Mouse (Mus musculus) heart, postnatal 4 days (tissue): Measurements from ENCODE around the gene Fam186b. TPM values are rescaled to one million over a fixed set of nuclear protein-coding genes. Genes with fewer than 3 reads are reported as not detected.
A peak's percentile ranks its signal among the peaks of the same experiment; 100 is the strongest.

Experiments used
- DNase-seq: peaks from one replicate; pipeline ENCODE4 v3.0.0; 2021
- total RNA-seq, 2 experiments: library from RNA; stranded (reverse); gene quantifications; 2 replicates each; pipeline ENCODE4 v1.2.3; 2021

Gene Fam186b
- under 1 TPM in 1 of 2 experiments, not detected in 1; 0.17 TPM for total RNA-seq

DNA sequence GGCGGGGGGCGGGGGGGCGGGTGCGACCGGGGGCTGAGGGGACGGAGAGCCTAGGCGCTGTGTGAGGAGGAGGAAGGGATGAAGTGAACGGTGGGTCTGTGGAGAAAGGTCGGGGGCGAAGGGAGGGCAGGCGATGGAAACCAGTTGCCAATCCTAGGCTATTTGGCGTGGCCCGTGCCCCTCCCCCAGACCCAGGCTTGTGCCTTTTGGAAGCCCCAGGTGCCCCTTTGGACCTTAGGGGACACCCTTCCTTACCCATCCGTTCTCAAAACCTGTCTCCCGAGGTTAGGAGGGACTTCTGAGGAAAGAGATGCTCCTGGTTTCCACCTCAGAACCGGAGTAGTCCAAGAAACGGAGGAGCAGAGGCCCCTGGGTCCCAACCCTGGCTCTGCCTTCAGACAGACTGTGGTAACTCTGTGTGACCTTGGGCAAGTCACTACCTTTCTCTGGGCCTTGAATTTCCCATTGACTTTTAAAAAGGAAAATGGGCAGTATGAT, at the start of gene Fam186b:
TSS of gene Fam186b (minus strand) at position 405 of the 498 bp plus-strand sequence.
- peak; percentile 42 for DNase-seq

- DNase-seq = no peak
Measured at GRCm38 (mm10) chr15:99344961-99345360, 49.3 kb upstream of the Fam186b start.

GRCm38 (mm10) chr15:99344148-99344870, 48.6 kb upstream of the Fam186b start:
- DNase-seq = peak; percentile 51

DNA sequence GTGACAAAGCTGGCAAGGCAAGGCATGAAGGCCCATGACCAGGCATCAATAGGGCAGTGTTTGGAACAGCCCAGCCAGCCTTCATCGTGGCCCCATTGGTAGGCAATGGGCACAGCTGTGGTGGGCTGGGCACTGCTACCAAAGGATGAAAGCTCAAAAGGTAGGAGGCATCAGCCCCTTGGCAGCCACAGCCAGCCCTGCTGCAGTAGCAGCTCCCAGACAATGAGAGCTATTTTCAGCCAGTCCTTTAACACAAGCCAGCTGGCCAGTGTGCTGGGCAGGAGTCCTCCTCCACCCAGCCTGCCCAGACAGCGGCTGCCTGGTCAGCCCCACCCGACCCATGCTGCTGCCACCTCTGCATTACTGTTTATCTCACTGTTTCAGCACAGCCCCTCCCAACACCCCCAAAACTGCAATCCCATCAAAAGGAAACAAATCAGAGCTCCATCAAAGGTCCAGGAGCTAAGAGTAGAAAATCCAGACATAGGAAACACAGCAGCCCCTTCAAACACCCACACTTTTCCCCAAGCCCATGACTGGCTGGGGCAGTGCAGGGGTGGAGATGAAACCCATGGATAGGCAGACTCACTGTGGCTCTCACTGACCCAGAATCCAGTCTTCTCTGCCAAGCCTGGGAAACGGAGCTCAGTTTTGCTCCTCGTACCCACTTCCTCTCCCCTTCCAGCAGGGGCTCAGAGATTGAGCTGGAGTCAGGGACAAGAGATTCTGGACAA, 47.9 kb upstream of the Fam186b start:
- peak; percentile 77 for DNase-seq

DNA sequence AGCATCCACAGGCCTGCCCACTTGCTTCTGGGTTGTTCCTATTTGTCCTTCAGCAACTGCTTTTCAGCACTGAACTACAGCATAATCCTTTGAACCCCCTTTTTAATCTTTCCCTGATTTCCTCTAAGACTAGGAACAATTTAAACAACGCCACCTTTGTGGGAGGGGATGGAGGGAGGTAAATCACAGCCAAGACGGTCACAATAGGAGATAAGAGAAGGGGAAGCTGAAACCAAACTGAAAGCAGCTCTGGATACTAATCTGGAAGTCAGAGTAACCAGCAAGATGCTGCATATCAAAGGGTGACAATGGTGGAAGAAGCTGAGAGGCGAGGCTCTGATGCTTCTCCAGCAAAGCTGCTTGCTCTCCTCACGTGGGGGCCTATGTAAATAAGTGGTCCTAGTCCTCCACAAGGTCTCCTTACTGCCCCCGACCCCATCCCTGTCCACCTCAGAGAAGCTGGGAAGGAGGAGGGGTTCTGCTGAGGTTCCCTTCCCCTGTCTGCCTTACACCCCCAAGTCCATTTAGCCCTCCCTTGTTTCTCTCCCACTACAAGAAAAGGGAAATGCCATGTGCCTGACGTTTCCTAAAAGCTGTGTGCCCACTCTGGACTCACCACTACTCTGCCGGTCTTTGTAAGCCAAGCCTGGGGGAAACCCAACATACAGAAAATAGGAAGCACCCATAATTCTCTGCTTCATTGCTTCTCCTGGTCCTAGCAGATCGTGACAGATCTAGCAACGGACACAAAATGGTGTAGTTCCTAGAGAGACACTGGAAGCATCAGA, 46.7 kb upstream of the Fam186b start:
- no peak for DNase-seq

- no peak for DNase-seq
Measured at GRCm38 (mm10) chr15:99341102-99341501, 45.4 kb upstream of the Fam186b start.

- peak; percentile 14 for DNase-seq
Measured at GRCm38 (mm10) chr15:99339669-99340068, 44.0 kb upstream of the Fam186b start.

DNA sequence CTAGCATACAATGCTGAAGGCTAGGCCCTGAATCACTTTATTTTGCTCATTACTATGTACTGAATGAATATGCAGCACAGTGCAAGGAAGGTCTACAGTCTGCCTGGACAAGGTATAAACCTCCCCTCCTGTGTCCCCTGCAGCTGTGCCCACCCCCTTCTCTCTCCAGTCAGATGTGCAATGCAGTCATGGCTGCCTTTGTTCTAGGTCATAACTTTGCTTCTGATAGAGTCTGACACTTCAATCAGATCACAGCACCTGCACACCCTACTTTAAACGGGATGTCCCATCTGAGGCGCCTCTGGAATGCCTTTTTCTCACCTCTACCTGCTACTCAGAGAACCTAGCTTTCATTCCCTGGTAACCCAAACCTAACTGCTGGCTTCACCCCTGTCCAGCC, 43.2 kb upstream of the Fam186b start:
- no peak for DNase-seq

GRCm38 (mm10) chr15:99335801-99336320, 40.2 kb upstream of the Fam186b start:
- DNase-seq = no peak

DNA sequence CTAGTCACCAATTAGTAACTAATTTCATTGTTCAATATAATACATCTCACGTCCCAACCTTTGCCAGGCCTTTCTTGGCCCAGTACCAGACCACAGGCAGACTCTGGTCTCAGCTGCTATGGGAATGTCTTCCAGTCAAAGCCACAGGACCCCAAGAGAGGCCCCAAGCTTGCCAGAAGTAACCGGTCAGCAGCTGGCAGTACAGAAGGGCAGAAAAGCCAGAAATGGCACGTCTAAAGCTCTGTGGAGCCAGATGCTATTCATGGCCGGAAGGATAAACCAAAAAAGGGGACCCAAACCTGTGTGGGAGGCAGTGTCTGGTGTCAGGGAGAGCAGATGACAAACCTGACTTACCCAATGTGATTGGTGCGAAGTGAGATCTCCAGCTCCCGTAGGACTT, 38.8 kb upstream of the Fam186b start:
- DNase-seq = no peak

- DNase-seq = peak; percentile 79
Measured at GRCm38 (mm10) chr15:99333676-99334065, 38.0 kb upstream of the Fam186b start.

GRCm38 (mm10) chr15:99332921-99333675, 37.4 kb upstream of the Fam186b start:
- DNase-seq = peak; percentile 85

DNA sequence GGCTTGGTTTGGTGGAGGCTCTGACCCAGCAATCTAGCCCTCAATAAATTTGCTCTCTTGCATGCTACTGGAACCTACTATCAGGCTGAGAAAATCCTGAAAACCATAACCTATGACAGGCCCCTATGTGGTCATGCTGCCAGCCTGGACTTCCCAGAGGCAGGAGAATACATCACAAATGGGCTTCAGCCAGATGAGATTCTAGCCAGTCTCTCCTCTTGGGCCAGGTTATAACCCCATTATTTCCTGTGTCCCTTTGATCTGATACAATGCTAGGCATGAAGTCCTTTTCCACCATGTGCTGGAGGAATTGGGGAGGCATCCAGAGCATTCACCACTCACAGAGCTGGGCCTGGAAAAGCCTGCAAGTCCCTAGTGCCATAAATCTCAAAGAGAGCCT, 36.4 kb upstream of the Fam186b start:
- DNase-seq = no peak

GRCm38 (mm10) chr15:99331341-99331740, 35.7 kb upstream of the Fam186b start:
- DNase-seq = no peak

DNA sequence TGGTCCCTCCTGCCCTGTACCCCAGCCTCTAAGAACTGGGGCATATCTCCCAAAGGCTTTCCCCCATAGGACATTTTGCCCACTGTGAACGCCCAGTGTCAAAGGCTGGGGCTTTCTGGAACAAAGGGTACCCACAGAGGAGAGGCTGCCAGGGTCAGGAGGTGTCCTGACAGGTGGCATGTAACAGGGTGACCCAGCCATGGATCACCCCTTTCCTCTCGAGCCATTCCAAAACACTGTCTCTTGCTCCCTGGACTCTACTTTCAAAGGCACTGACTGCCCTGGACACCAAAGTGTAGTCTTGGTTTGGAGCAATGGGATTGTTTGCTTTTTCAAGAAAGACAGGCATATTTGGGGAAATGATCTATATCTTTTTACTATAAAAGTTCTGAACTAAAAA, 34.6 kb upstream of the Fam186b start:
- no peak for DNase-seq

DNA sequence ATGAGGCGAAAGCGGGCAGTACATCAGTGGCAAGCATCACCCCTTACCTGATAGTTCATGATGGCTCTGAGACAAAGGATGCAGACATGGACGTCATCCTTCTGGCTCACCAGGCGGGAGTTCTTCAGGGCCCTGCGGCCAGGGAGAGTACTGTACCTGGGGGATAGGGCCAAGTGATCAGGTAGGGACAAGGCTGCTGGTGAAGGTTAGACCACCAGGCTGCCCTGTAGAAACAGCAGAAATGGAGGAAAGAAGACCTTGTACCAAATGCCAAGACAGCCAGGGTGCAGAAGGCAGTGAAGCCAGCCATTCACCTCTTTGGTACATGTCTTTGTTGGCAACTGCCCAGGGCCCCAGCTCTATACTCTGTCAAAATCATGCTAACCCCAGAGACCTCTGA, 32.3 kb upstream of the Fam186b start:
- DNase-seq = no peak

- DNase-seq = peak; percentile 60
Measured at GRCm38 (mm10) chr15:99326959-99327358, 31.3 kb upstream of the Fam186b start.

- DNase-seq = peak; percentile 37
Measured at GRCm38 (mm10) chr15:99326407-99326806, 30.7 kb upstream of the Fam186b start.

DNA sequence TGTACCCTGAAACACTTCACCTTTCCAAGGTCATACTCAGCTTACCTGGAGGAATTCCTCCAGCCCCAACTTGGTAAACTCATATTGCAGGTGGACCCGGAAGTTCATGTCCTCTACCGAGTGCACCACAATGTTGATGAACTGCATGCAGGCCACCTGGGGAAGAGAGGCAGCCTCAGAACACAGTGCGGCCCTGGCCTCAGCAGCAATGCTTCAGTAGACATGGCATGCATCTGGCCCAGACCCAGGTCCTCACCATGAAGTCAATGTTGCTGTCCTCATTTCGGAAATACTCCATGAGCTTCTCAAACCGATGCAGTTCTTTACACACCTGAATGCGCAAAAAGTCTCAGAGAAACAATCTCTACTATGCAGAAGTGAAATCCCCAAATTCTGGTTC, 29.9 kb upstream of the Fam186b start:
- DNase-seq = no peak

GRCm38 (mm10) chr15:99324151-99324550, 28.5 kb upstream of the Fam186b start:
- no peak for DNase-seq

DNA sequence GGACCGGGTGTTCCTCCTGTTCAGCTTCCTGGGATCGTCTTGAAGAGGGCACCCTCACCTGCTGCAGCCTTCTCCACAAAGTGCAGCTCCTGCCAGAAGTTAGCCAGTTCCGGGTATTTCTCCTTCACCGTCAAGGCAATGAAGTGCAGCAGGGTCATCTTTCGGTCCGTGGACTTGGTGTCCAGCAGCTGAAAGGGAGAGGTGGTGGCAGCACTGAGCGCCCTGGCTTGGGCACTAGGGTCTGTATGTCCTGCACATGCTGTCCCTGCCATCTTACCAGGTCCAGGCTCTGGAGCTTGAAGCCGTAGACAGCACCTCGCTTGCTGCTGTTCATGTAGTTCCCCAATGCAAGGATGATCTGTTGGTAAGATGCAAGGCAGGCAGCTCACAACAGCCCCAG, 25.3 kb upstream of the Fam186b start:
- DNase-seq = no peak

- no peak for DNase-seq
Measured at GRCm38 (mm10) chr15:99320168-99320674, 24.5 kb upstream of the Fam186b start.
